Mouse (Mus musculus) embryo, embryonic 10.5 days (tissue): ENCODE measurements at regions not wholly inside any gene's neighbourhood (a gene's known extent, or its start where the extent isn't known, plus 50 kb on each side); places are given as distances from the start of the nearest gene placed in this dataset.
"Not testable (repeated sequence)": the region's sequence is repeated elsewhere in the genome, so short reads cannot be mapped to it uniquely, and the experiment has no call there.

Experiments used
- DNase-seq: peaks from one replicate; pipeline ENCODE4 v3.0.0-alpha.2; 2015; ENCODE audit warnings: low spot score

GRCm38 (mm10) chr17:6489926-6490564, 60.1 kb downstream of the Dynlt1b start:
- DNase-seq = not testable (repeated sequence)

GRCm38 (mm10) chr17:6490565-6490935, 60.6 kb downstream of the Dynlt1b start:
- not testable (repeated sequence) for DNase-seq

- DNase-seq = peak; percentile 24
These were observed 62.6 kb downstream of the Dynlt1b start for GRCm38 (mm10) chr17:6492501-6492900.

DNA sequence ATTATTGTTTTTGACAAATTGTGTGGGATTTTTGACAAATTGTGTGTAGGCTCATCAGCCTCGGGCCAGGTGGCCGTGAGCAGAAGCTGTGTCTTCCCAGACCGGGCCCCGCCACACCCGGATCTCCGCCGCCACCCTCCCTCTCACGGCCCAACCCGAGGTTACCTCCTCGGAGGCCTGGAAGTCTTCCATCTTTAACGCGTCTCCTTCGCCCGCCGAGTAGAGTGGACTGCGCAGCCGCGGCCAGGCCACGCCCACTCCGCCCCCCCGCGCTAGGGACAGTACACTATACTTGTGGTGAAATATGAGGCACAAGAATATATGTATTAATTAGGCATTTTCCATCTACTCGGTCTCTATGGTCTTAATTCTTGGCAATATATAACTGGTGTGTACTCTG, 63.0 kb downstream of the Dynlt1b start:
- DNase-seq = peak; percentile 14

DNA sequence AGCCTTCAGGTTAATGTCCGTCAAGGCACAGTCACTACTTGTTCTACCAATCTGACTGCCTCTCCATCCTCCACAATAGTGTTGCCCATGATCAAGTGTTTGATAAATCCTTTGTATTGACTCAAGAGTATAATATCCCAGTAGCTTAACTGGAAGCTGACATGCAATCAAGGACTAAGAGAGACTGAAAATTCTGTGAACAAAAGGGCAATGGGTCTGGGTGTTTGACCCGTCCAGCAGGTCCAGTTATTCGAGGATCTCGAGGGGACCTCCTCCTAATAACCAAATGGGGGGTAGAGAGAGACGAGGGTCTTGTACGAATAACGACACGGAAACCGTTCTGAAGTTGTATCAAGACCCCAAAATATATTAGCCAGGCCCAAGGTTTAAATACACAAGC, 66.6 kb downstream of the Dynlt1b start:
- not testable (repeated sequence) for DNase-seq

DNA sequence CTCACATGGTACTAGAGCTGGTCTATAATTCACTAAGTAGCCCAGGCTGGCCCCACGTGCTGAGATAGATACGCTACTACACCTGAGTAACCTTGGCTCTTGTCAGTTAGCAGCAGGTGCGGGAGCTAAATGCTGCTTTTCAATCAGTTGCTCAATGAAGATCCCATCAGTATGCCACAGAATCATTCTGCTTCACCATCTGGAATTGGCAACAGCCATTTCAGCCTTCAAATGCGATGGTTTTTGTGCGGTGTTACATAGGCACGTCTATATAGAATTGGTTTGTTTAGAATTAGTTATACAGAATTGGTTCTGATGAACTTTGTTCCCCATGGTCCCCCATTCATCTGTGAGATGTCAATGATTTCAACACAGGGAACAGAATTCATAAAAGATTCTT, 72.8 kb downstream of the Dynlt1b start:
- not testable (repeated sequence) for DNase-seq

- DNase-seq = not testable (repeated sequence)
These were observed 76.0 kb downstream of the Dynlt1b start for GRCm38 (mm10) chr17:6505896-6506295.

- DNase-seq = not testable (repeated sequence)
These were observed 85.2 kb downstream of the Dynlt1b start for GRCm38 (mm10) chr17:6515128-6515527.

DNA sequence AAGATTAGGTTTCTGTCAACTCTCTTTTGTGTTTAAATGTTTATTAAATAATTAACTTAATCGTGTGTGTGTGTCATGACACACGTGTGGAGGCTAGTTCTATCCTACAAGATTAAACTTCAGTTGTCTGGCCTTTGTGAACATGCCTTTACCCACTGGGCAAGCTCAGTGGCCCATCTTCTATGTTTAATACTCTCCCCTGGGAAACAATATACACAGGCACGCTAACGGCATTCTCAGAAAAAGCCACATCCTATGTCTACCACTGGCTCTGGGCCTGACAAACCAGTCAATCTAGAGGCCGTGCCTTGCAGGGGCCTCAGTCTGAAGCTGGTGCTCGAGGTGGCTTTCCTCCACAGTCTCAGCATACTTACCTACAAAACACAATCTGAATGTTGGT, 82.4 kb upstream of the Dynlt1c start:
- DNase-seq = not testable (repeated sequence)

DNA sequence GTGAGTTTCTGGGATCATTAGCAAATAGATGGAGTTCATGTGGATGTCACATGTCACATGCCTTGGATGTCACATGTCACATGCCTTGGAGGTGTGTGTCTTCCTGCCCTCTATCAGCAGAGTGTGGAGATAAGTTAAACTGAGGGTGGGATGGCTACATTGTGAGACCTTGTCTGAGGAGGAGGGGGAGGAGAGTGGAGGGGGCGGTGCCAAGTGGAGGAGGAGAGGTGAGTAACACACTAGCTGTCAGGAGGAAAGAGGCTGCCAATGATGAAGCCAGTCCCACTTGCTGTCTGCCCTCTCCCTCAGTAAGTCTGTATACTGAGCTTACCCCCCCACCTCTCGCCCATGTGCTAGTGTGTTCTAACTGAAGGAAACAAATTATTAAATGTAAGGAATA, 81.5 kb upstream of the Dynlt1c start:
- not testable (repeated sequence) for DNase-seq

GRCm38 (mm10) chr17:6520751-6521150, 80.7 kb upstream of the Dynlt1c start:
- not testable (repeated sequence) for DNase-seq

DNA sequence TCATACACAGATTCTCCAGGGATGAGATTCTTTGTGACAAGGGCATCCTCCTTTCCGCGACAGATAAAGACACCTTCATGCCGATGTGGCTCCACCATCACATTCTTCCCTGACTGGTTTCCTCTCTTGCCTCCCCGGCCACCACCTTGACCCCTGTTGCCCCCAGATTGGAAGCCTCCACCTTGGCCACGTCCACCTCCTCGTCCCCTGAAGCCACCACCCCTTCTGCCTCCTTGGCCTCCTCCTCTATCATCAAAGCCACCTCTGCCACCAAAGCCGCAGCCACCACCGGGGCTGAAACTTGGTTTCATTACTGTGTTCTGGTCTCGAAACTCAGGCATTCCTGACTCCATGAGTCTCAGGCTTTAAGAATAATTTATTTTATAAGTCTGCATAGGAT, 79.3 kb upstream of the Dynlt1c start:
- not testable (repeated sequence) for DNase-seq

- not testable (repeated sequence) for DNase-seq
These were observed 62.7 kb upstream of the Dynlt1c start for GRCm38 (mm10) chr17:6538723-6539122.

DNA sequence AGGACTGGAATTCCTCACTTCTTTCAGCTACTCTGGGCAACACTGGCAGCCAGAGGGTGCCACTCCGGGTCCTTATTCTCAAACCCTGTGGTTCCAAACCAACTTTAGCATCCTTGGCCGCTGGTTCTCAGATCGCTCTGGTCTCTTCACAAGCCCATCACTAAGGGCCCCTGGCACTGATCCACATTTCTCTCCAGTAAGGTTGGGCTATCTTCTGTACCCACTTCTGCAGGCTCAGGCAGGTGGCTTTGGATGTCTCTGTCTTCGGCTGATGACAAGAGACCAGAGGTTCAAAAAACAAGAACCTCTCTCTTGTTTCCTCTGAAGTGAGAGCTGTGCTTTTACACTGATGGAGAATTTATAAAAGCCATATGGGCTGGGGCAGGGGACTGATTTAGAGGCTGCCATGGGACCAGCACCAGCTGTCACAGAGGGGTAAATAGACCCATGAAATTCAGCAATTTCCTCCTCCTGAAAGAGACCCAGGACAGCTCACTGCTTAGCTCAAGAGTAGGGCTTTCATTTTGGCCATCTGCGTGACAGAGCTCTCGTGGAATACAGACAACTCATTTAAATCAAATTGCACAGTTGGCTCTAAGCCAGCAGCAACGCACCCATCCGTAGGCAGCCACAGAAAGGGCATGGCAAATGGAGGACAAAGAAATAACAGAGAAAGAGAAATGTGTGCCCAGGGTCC, 54.3 kb upstream of the Dynlt1c start:
- DNase-seq = not testable (repeated sequence)

- DNase-seq = not testable (repeated sequence)
These were observed 53.5 kb upstream of the Dynlt1c start for GRCm38 (mm10) chr17:6547937-6548336.
